Mouse (Mus musculus) embryonic facial prominence, embryonic 10.5 days (tissue): ENCODE results near the gene Nktr. TPM values are rescaled to one million over a fixed set of nuclear protein-coding genes. Genes with fewer than 3 reads are reported as not detected.
A peak's percentile ranks its signal among the peaks of the same experiment; 100 is the strongest.

Experiments used
- DNase-seq: peaks from one replicate; pipeline ENCODE4 v3.0.0-alpha.2; 2017; ENCODE audit warnings: low spot score
- H3K27ac ChIP-seq: fragments of 300-500 bp; sonication (generic); replicated peaks from 2 replicates; pipeline ENCODE4 v1.5.1; 2016; ENCODE audit warnings: mild to moderate bottlenecking
- H3K27me3 ChIP-seq: fragments of 300-500 bp; sonication (generic); replicated peaks from 2 replicates; pipeline ENCODE4 v1.6.1; 2016; ENCODE audit warnings: low read depth, mild to moderate bottlenecking; ENCODE audit not compliant: poor library complexity, severe bottlenecking
- H3K36me3 ChIP-seq: fragments of 300-500 bp; sonication (generic); replicated peaks from 2 replicates; pipeline ENCODE4 v1.6.1; 2016; ENCODE audit warnings: mild to moderate bottlenecking, moderate library complexity
- H3K4me1 ChIP-seq: fragments of 300-500 bp; sonication (generic); 2 replicates; pipeline ENCODE4 v1.6.1; 2016
- H3K4me3 ChIP-seq: fragments of 300-500 bp; sonication (generic); 2 replicates; pipeline ENCODE4 v1.5.1; 2016; ENCODE audit warnings: mild to moderate bottlenecking, moderate library complexity
- H3K9me3 ChIP-seq: fragments of 300-500 bp; sonication (generic); 2 replicates; pipeline ENCODE4 v1.6.1; 2016; ENCODE audit warnings: mild to moderate bottlenecking
- WGBS: fragments of 180-500 bp; shearing (Covaris S2); methylation state at CpG from one replicate; pipeline ENCODE4 v1.1.7; 2016; 5-methylcytosine and 5-hydroxymethylcytosine counted together
- polyA plus RNA-seq: library from polyadenylated mRNA; unstranded; fragments of >200 nt; fragmentation: Nextera tagmentation; extraction: Ambion mirVana; gene quantifications from 2 replicates; pipeline ENCODE4 v1.2.1, GENCODE M21; 2016

The Nktr gene
- polyA plus RNA-seq, 1 experiment from 2014 or later, result 62.9 TPM

- Histone ChIP-seq H3K36me3 (peaks cover 56% of the 10 kb centered on the region), H3K4me3 (peak within 1 kb of the TSS; percentile 82), H3K9me3 (no peaks in the 10 kb centered on the region), H3K27ac (peak within 1 kb of the TSS; percentile 97), H3K27me3 (no peaks in the 10 kb centered on the region), H3K4me1 (peaks cover 57% of the 10 kb centered on the region)
- under 1% methylated on average over 97 of the region's 97 CpGs for WGBS
- DNase-seq, result peak; percentile 85
Measured at GRCm38 (mm10) chr9:121759091-121760081, 40.4 kb downstream of the Nktr start, which contains the start of gene Zfp651. Gene Zfp651, plus strand, starts transcription at chr9:121759330.

DNA sequence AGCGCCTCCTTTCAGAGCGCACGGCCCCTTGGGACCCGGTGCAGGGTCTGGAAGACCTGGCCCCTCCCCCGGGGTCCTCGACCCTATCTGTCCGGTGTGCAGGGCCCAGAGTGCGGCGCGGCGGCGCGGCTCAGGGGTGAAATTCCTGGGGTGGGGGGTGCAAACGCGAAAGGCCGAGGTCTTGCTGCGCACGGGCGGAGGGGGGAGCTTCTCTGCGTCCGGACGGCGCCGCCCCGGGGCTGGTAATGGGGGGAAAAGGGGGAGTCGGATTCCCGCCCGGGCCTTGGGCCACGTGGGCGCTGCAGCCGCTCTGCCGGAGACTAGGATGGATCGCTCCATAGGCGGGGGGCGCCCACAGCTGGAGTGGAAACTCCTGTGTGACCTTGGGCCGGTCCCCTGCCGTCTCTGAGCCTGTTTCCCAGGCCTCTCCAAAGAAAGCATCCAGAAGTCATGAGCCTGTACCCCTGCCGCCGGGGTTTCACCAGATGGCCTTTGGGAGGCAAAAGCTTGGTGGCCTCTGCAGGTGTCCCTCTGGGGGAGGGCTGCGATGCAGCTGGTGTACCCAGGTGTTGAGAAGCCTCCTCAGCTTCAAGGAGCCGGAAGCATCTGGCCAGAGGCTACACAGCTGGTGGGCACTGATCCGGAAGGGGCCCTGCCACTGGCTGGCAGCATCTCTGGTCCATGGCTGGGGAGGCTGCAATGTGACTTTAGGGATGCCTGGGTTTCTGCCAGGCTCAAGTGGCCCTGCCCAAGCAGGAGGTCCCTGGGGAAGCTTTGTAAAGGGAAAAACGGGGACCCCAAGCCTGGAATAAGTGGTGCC, 41.5 kb downstream of the Nktr start:
- peaks cover 57% of the 10 kb centered on the region for H3K4me1 ChIP-seq
- H3K36me3 ChIP-seq, result peaks cover 56% of the 10 kb centered on the region
- 2% methylated on average over 43 of the region's 43 CpGs for WGBS
- peak overlapping the region; percentile 82 for H3K4me3 ChIP-seq
- no peaks in the 10 kb centered on the region for H3K27me3 ChIP-seq
- no peaks in the 10 kb centered on the region for H3K9me3 ChIP-seq
- peak; percentile 93 for DNase-seq
- H3K27ac ChIP-seq, result peak overlapping the region; percentile 97

DNA sequence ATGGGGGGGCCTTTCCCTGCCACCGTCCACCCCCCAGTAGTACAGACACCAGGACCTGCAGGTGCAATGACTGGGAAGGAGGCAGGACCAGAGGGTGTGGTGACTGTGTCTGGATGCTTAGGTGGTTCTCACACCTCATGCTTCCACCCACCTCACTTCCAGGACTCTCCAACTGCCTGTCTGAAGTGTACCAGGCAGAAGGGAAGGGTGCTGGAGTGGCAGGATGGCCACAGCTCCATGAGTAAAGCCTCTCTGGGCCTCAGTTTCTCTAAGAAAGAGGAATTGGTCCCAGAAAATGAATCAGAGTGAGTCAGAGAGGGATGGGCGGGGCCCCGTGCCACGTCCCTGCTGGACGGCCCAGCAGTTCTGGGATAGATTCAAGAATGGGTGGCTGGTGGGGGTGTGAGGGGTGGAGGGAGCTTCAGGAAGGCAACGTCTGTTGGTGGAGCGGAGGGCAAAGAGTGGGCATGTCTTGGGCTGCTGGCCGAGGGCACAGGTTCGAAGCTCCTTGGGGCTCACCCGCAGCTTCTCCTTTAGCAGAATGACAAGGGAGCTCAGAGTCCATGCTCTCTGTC, 42.2 kb downstream of the Nktr start:
- Histone ChIP-seq H3K4me3 (peak overlapping the region; percentile 82), H3K36me3 (peaks cover 56% of the 10 kb centered on the region), H3K9me3 (no peaks in the 10 kb centered on the region), H3K4me1 (peaks cover 57% of the 10 kb centered on the region), H3K27me3 (no peaks in the 10 kb centered on the region), H3K27ac (peak overlapping the region; percentile 97)
- WGBS, result 69% methylated on average over 10 of the region's 10 CpGs
- no peak for DNase-seq

DNA sequence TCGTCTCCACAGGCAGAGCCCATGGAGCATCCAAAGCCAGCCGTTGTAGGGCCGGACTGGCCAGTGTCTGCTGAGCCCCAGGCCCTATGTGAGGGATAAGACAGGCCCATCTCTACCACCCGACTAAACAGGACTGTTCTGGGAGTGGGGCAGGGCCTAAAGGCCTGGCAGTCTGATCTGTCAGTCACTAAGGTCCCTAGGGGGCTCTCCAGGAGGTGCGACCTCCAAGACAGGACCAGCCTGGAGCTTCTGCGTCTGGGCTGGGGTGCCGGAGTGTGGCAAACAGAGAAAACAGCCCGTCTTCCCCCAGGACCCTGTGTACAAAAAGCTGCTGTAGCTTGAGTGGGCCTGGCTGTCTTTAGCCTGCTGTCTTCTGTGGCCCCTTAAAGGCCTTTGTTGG, 42.8 kb downstream of the Nktr start:
- peak overlapping the region; percentile 97 for H3K27ac ChIP-seq
- H3K4me3 ChIP-seq, result peak overlapping the region; percentile 82; the same call in 1 of the 2 replicates
- DNase-seq, result no peak
- WGBS, result 66% methylated on average over 8 of the region's 8 CpGs
- peaks cover 57% of the 10 kb centered on the region for H3K4me1 ChIP-seq
- no peaks in the 10 kb centered on the region for H3K27me3 ChIP-seq
- no peaks in the 10 kb centered on the region for H3K9me3 ChIP-seq
- H3K36me3 ChIP-seq, result peaks cover 56% of the 10 kb centered on the region

GRCm38 (mm10) chr9:121762248-121762647, 43.3 kb downstream of the Nktr start:
- 0 out of 2 replicates have a peak overlapping the region, but pooled peaks have one; percentile 82 for H3K4me3 ChIP-seq
- peaks cover 58% of the 10 kb centered on the region for H3K36me3 ChIP-seq
- 0 out of 2 replicates have a peak overlapping the region, but pooled peaks have one; percentile 97 for H3K27ac ChIP-seq

GRCm38 (mm10) chr9:121762761-121763160, 43.8 kb downstream of the Nktr start:
- H3K27me3 ChIP-seq, result no peaks in the 10 kb centered on the region
- H3K9me3 ChIP-seq, result no peaks in the 10 kb centered on the region
- peaks cover 63% of the 10 kb centered on the region for H3K36me3 ChIP-seq
- peaks cover 52% of the 10 kb centered on the region for H3K4me1 ChIP-seq
- 0 out of 2 replicates have a peak overlapping the region, but pooled peaks have one; percentile 24 for H3K27ac ChIP-seq
- no peak overlapping the region for H3K4me3 ChIP-seq
- 93% methylated on average over 25 of the region's 25 CpGs for WGBS
- no peak for DNase-seq

More at GRCm38 (mm10) chr9:121762248-121762647, 43.3 kb downstream of the Nktr start:
- no peaks in the 10 kb centered on the region for H3K27me3 ChIP-seq
- 90% methylated on average over 10 of the region's 10 CpGs for WGBS
- peaks cover 57% of the 10 kb centered on the region for H3K4me1 ChIP-seq
- no peaks in the 10 kb centered on the region for H3K9me3 ChIP-seq
- DNase-seq, result no peak

DNA sequence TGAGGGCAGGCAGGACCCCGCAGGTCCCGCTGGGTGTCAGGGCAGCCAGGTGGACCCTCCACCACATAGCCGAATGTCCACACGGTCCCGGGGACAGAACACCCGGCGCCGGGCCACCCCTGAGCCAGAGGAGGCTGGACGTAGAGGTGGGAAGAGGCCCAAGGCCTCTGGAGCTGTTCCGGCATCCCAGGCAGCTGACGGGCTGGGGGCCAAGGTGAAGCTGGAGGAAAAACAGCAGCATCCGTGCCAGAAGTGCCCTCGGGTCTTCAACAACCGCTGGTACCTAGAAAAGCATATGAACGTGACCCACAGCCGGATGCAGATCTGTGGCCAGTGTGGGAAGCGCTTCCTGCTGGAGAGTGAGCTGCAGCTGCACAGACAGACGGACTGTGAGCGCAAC, 44.7 kb downstream of the Nktr start:
- H3K9me3 ChIP-seq, result no peaks in the 10 kb centered on the region
- H3K27ac ChIP-seq, result no peak overlapping the region
- H3K36me3 ChIP-seq, result peaks cover 72% of the 10 kb centered on the region
- WGBS, result 87% methylated on average over 19 of the region's 19 CpGs
- no peak for DNase-seq
- H3K4me3 ChIP-seq, result no peak overlapping the region
- H3K4me1 ChIP-seq, result peaks cover 45% of the 10 kb centered on the region
- no peaks in the 10 kb centered on the region for H3K27me3 ChIP-seq

DNA sequence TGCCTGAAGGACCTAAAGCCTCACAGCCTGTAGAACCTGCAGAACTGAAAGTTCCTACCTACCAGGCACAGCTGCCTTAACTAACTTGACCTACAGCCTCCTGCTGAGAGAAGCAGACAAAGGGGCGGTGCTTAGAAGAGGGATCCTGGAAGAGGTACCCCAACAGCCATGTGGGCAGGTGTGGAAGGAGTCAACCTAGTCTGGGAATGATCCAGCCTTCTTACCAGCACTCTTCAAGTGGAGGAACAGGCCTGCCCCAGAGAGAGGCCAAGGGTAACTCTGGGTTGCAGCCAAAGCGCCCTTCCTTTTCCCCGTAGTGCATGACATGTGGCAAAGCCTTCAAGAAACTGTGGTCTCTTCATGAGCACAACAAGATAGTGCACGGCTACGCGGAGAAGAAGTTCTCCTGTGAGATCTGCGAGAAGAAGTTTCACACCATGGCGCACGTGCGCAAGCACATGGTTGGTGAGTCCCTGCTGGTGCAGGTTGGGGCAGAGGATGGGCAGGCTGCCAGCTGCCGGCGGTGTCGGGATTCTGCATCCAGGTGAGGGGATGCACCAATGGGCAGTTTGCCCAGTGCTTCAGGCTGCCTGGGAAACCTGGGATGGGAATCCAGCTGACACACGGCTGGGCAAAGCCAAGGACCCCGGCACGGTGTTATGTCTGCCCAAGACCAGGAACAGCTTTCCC, 46.3 kb downstream of the Nktr start:
- H3K9me3 ChIP-seq, result no peaks in the 10 kb centered on the region
- no peak overlapping the region for H3K4me3 ChIP-seq
- peaks cover 76% of the 10 kb centered on the region for H3K36me3 ChIP-seq
- H3K27ac ChIP-seq, result 0 out of 2 replicates have a peak overlapping the region, but pooled peaks have one; percentile 3
- no peak for DNase-seq
- peaks cover 33% of the 10 kb centered on the region for H3K4me1 ChIP-seq
- whole genome bisulfite sequencing, result 96% methylated on average over 16 of the region's 16 CpGs
- no peaks in the 10 kb centered on the region for H3K27me3 ChIP-seq

DNA sequence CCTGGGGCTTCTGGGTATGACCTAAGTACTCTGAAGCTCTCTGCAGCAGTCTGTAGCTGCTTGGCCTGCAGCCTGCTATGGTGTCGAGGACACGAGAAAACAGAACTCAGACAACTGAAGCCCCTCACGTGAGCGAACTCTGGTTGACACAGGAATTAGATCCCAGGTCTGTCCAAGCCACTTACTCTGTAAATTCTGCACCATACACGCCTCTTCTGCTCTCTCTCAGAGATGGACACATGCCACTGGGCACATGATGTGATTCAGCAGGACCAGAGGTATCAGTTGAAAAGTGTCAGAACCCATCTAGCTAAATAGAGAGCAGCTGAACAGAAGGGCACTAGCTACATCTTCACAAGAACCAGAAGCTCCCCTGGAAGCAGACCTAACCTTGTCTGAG, 53.4 kb downstream of the Nktr start:
- no peak overlapping the region for H3K4me3 ChIP-seq
- H3K4me1 ChIP-seq, result peaks cover 5% of the 10 kb centered on the region
- peaks cover 21% of the 10 kb centered on the region for H3K27me3 ChIP-seq
- H3K9me3 ChIP-seq, result no peaks in the 10 kb centered on the region
- 79% methylated on average over 5 of the region's 5 CpGs for WGBS
- no peak for DNase-seq
- peaks cover 16% of the 10 kb centered on the region for H3K36me3 ChIP-seq
- H3K27ac ChIP-seq, result no peak overlapping the region

DNA sequence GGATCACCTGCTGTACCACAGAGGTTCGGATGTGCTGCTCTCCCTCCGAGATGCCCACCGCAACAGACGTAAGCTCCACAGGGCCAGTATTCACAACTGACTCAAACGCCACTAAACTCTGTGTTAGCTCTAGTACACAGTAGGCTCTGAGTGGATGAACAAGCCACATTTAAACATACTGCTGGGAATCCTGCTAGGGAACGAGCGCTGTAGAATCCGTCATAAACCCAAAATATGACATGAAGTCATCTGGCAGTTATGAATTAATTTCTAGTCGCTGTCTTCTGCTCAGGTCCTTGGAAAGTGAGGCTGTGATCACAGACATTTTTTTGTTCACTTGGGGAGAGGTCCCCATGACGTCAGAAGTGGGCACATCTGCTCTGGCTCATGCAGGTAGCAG, 57.0 kb downstream of the Nktr start:
- H3K27me3 ChIP-seq, result peaks cover 56% of the 10 kb centered on the region
- H3K9me3 ChIP-seq, result no peaks in the 10 kb centered on the region
- no peak for DNase-seq
- peaks cover 13% of the 10 kb centered on the region for H3K4me1 ChIP-seq
- H3K27ac ChIP-seq, result no peak overlapping the region
- H3K4me3 ChIP-seq, result no peak overlapping the region
- WGBS, result 85% methylated on average over 10 of the region's 10 CpGs
- no peaks in the 10 kb centered on the region for H3K36me3 ChIP-seq

DNA sequence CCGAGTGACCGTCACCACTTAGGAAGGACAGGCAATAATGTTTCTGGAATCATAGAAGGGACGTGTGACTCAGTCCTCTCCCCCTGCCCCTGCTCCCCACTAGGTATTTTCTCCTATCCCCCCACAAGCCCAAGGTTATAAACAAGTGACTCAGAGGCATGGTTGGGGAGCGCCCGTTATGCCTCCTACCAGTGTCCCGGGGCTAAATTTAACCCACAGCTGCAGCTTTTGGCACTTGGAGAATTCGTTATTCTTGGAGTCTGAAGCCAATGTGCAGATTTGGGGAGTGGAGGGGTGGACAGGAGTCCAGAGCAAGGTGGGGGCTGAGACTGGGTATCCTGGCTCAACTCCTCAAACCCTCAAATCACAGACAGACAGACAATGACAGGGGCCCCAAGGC, 57.5 kb downstream of the Nktr start:
- peaks cover 56% of the 10 kb centered on the region for H3K27me3 ChIP-seq
- H3K27ac ChIP-seq, result no peak overlapping the region
- peaks cover 13% of the 10 kb centered on the region for H3K4me1 ChIP-seq
- no peak overlapping the region for H3K4me3 ChIP-seq
- no peak for DNase-seq
- no peaks in the 10 kb centered on the region for H3K9me3 ChIP-seq
- no peaks in the 10 kb centered on the region for H3K36me3 ChIP-seq
- 85% methylated on average over 7 of the region's 7 CpGs for WGBS
